Mouse (Mus musculus): ENCODE measurements around the gene Oasl2.
"Not testable (repeated sequence)": the region's sequence is repeated elsewhere in the genome, so short reads cannot be mapped to it uniquely, and the experiment has no call there.

Gene Oasl2

DNA sequence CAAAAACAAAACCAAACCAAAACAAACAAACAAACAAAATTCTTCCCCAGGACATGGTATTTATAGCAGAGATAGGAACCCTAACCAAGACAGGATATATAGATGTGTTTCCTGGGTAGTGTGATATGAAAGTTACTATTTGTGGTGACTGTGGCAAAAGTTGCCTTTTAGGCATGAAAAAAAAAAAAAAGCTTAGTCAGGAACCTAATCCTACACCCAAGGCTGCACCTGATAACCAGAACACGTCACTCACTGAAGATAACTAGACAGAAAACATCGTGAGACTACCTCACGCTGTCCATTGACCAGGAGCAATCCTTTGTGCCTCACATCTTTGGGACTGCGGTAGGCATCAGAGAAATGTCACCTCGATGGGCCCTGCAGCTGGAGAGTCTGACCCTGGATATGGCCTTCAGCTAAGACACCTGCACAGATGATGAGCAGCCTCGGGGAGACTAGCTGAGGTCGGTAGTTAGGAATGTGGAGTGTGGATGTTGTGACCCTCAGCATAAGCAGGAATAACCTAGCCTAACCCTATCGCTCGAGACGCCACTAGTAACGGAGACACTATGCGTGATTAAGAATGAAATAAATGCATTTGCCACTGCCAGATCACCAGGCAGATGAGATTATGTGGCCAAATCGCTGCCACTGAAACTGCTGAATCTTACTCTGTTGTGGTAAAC, at the start of gene Oasl2:
TSS of gene Oasl2 (plus strand) at position 249 of the 686 bp plus-strand sequence.
- no peak for DNase-seq (ENCODE audit: extremely low read depth, low read depth, low spot score)

- no peak for DNase-seq (ENCODE audit: extremely low read depth, low read depth, low spot score)
Observed at GRCm38 (mm10) chr5:114851565-114852236, 45.0 kb upstream of the Oasl2 start.

- DNase-seq (ENCODE audit: extremely low read depth, low read depth, low spot score) = not testable (repeated sequence)
Observed at GRCm38 (mm10) chr5:114853364-114853763, 43.4 kb upstream of the Oasl2 start, which contains the start of gene 4930519G04Rik. Gene 4930519G04Rik (plus strand): TSS chr5:114853664.

- DNase-seq (ENCODE audit: extremely low read depth, low read depth, low spot score) = no peak
Observed at GRCm38 (mm10) chr5:114858582-114858981, 38.2 kb upstream of the Oasl2 start, which contains the start of gene Gm9936. Gene Gm9936 (minus strand): TSS chr5:114858682.

DNA sequence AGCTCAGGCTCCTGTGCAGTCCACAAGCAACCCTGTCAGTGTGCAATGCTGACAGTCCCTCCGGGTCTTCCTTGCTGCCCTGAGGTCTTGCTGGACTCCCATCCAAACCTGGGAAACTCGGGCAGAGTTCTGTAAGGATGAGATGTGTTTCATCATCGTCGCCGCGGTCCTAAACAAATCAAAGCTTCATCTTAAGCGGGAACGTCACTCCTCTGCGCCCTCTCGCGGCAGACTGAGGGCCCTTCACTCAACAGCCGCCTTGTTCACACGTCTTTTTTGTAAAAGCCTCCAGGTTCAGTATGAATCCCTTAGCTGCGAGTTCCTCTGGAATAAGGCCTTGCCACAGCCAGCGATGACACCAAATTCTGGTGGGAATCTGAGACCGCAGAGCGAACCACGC, 37.5 kb upstream of the Oasl2 start:
- DNase-seq (ENCODE audit: extremely low read depth, low read depth, low spot score) = no peak

GRCm38 (mm10) chr5:114861730-114862129, 35.0 kb upstream of the Oasl2 start:
- no peak for DNase-seq (ENCODE audit: extremely low read depth, low read depth, low spot score)

- DNase-seq (ENCODE audit: extremely low read depth, low read depth, low spot score) = no peak
Observed at GRCm38 (mm10) chr5:114864813-114865212, 31.9 kb upstream of the Oasl2 start.

DNA sequence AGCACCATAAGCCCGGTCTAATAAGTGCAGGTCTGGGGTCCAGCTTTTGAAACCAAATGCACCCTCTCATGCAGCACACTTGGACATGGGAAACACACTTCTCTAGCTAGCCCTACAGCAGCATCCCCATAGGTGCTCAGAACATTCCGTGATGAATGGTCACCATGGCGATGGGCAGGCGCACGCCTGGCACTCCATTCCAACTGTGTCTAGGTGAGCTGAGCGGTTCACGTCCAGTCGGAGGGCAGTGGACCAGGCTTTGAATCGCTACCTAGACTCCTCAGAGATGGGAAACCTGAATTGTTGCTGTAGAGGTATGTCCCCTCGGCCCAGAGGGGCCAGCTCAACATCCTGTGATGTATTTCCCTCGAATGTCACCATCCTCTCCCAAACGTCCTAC, 31.5 kb upstream of the Oasl2 start:
- DNase-seq (ENCODE audit: extremely low read depth, low read depth, low spot score) = no peak

- no peak for DNase-seq (ENCODE audit: extremely low read depth, low read depth, low spot score)
Observed at GRCm38 (mm10) chr5:114875858-114876257, 20.9 kb upstream of the Oasl2 start.

DNA sequence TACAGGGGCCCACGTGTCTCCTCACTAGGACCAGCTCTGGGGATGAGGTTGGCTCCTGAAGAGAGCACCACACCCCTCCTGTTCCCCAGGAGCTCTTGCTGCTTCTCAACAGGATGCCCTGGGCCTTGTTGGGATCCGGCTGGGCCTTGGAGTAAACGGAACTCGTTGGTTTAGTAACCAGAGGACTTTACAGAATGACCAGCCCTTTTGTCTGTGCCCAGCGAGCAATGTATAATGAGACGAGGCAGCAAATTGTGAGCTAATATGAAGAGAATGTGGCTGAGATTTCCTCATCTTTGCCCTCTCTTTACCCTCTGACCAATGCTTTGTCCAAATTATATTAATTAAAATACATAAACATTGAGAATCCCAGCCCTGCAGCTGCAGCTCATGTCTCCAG, 20.4 kb upstream of the Oasl2 start:
- no peak for DNase-seq (ENCODE audit: extremely low read depth, low read depth, low spot score)

GRCm38 (mm10) chr5:114877487-114877886, 19.2 kb upstream of the Oasl2 start:
- no peak for DNase-seq (ENCODE audit: extremely low read depth, low read depth, low spot score)

DNA sequence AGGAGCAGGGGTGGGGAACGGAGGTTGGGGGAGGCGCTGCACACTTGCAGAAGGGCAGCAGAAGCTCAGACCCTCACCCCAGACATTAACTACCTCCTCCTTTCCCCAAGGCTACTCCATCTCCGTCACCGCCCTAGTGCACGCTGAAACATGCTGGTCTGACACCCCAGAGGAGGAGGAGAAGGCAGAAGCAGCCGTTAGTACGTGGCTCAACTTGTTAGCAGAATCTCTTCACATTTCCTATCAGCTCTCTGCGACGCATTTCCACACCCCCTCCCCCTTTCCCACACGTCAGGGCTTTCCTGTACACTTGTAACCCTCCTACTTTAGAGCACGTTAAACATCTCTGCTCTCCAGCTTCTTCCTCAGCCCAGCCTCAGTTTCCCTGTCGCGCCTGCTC, 17.3 kb upstream of the Oasl2 start:
- no peak for DNase-seq (ENCODE audit: extremely low read depth, low read depth, low spot score)

GRCm38 (mm10) chr5:114882319-114882718, 14.4 kb upstream of the Oasl2 start:
- DNase-seq (ENCODE audit: extremely low read depth, low read depth, low spot score) = not testable (repeated sequence)

- no peak for DNase-seq (ENCODE audit: extremely low read depth, low read depth, low spot score)
Observed at GRCm38 (mm10) chr5:114883022-114883421, 13.7 kb upstream of the Oasl2 start.

- DNase-seq (ENCODE audit: extremely low read depth, low read depth, low spot score) = no peak
Observed at GRCm38 (mm10) chr5:114886801-114887200, 9.9 kb upstream of the Oasl2 start.

GRCm38 (mm10) chr5:114888995-114889394, 7.7 kb upstream of the Oasl2 start:
- no peak for DNase-seq (ENCODE audit: extremely low read depth, low read depth, low spot score)

DNA sequence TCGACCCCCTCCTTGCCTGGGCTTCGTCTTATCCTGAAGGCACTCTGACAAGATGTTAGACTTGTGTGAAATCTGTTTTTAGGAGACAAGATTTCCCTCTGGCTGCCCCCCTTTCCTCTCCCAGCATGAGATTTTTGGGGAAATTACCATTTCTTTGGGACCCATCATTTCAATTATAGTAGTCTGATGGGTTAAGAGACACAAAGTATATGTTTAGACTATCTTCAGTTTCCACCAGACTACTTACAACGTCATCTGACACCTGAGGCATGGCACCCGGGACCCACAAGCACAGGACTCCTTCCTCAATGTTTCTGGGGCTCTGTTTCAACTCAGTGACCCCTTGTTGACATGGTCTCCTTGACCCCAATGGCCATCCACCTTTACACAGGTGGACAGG, 1.2 kb upstream of the Oasl2 start:
- no peak for DNase-seq (ENCODE audit: extremely low read depth, low read depth, low spot score)

DNA sequence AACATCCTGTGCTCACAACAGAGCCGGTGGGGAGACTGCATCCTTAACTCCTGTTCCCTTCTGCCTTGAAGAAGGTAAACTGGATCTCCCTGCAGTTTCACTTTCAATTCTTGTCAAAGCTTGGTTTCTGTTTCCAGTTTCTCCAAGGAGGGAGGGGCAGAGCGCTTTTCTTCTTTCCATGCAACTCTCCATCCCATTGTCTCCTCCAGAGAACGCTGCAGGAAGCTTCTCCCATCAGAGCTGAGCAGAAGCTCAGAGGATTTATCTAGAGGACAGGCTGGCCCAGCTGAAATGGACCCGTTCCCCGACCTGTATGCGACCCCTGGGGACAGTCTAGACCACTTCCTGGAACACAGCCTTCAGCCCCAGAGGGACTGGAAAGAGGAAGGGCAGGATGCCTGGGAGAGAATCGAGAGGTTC, 648 bp downstream of the Oasl2 start:
- no peak for DNase-seq (ENCODE audit: extremely low read depth, low read depth, low spot score)

GRCm38 (mm10) chr5:114898857-114899256, 2.1 kb downstream of the Oasl2 start:
- DNase-seq (ENCODE audit: extremely low read depth, low read depth, low spot score) = no peak

DNA sequence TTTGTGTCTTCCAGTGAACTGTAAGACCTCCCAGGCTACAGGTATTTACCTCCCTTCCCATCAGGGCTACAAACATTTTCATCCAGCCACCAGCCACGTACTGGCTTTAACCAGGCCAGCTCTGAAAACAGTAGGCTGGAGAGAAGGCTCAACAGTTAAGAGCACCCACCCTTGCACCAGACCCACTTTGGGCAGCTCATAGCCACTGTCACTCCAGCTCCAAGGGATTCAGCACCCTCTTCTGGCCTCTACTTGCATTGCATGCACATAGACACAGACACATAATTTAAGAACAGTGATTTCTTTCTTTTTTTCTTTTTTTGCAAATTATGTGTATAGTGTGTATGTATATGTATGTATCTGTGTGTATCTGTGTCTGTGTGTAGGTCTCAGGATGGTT, 5.7 kb downstream of the Oasl2 start:
- no peak for DNase-seq (ENCODE audit: extremely low read depth, low read depth, low spot score)

DNA sequence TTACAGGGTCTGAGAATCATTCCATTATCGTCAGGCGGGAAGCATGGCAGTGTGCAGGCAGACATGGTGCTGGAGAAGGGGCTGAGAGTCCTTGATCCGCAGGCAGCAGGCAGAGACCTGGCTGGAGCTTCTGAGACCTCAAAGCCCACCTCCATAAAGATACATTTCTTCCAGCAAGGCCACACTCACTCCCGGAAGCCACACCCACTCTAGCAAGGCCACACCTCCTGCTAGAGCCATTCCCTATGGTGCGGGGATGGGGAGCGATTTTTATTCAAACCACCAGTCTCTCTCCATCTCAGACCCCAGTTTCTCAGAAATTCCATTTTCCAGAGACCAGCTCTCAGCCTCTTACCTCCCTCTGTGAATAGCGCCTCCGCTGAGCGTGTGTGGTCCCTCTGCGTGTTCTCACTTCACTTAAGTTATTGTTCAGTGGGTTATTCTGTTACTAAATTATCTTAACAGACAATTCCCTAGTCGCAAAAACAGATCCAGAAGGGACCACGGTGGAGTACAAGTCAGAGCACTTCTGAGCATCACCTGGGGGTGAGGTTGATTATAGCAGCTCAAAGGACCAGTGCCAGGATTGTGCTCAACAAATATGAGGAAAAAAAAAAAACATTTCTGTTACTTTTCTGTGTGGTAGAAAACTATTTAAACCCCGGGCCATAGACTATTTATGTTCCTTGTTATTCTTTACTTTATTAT, 12.0 kb downstream of the Oasl2 start:
- DNase-seq (ENCODE audit: extremely low read depth, low read depth, low spot score) = no peak

DNA sequence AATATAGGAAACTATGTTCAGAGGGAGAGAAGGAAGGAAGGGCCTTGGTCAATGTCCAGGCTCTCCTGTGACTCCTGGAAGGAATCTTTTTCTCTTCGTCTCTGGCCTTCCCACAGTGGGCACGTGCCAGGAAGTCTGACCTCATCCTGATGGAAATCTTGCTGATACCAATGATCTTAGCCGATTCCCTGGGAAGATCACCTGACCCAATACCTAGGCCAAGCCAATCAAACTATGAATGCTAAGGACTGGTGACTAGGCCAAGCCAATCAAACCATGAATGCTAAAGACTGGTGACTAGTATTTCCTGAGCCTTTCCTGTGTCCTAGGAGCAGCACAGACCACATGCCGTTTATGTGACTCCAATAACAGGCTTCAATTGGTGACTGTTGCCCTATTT, 16.9 kb downstream of the Oasl2 start:
- no peak for DNase-seq (ENCODE audit: extremely low read depth, low read depth, low spot score)

Measured in fat pad, adult 2 months (tissue).